In the genomic region with DNA sequence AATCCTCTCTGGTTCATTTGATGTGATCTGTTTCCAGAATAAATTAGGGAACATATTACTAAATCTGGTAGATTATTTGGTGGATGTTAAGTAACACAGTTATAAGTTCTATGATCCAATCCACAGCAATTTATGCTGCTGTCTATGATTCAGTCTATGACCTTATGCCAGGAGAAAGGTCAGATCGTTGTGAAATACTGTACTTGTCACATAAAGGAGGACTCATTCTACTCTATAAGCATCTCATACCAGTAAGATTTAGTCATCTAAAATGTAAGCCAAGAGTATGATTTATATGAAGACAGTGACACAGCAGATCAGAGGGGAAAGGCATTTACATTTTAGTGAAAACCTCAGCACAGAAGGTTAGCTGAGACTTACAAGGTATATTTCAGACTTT, we compare ENCODE assay signal across 15 mouse cellular contexts.
"Had no signal": no experiment of that assay in that cellular context is flagged by ENCODE, and none has a peak within 500 bp of the region (broad histone marks: within the 10 kb centered on the region; RNA-seq: fewer than 3 reads in every experiment).

No protein-coding gene starts in this region.

- DNase-seq: heart, postnatal 10 days; heart, postnatal 14 days; heart, postnatal 36 days; heart, postnatal 4 days; kidney, adult 11 months; kidney, adult 18-20 months; kidney, adult 2 months; kidney, adult 8-10 months; kidney, adult 9 months; kidney, postnatal 10 days; kidney, postnatal 14 days; kidney, postnatal 25 days; kidney, postnatal 4 days; layer of hippocampus, adult 9-11 months; layer of hippocampus, postnatal 36 days had no signal
